Mouse (Mus musculus): ENCODE data around the gene Acot7.

The Acot7 gene

DNA sequence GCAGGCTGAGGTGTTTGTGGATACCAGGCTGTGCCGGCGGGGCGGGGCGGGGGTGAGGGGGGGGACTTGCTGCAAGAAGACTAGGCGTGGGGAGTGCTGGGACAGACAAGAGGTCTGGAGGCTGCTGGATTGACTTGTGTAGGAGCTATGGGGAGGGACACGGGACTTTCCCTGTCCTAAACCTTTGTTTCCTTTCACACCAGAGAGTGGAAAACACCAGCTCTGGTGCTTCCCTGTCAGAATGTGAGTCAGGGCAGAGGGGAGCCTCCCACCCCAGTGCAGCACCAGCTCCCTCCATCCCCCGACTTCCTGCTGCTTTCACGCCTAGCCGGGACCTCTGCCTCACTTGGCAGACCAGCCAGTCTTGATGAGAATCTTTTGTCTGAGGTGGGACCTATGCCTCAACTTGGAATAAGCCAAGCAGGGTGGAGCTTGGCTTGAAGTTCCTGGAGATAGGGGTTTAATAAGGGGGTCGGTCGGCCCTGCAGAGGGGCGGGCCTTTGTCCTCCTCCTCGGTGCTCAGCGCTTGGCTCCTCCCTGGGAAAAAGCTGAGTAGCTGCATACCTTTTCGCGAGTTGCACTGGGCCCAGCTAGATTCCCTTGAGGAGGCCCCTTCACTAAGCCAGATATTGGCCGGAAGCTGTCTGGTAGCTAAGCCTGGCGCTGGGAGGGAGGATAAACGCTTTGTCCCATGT lies 7.7 kb downstream of the Acot7 start:
- ChIA-PET CTCF (interaction anchor here (0.5 to 5.3 kb wide), 49 partner anchors 9 to 1523 kb away, joined by 3 to 72 read pairs (median 4); partner anchors contain the start of genes Camta1 (in 1 of the 4) and Rnf207 (in 1 of the 4)), POLR2A (interaction anchor here (0.5 to 4.3 kb wide), 44 partner anchors 8 to 1269 kb away, joined by 3 to 27 read pairs (median 4); partner anchors contain the start of genes Acot7 (in 2 of the 4), Rnf207 (in 2 of the 4), Dnajc11 (in 1 of the 4) and Espn (in 1 of the 4))

DNA sequence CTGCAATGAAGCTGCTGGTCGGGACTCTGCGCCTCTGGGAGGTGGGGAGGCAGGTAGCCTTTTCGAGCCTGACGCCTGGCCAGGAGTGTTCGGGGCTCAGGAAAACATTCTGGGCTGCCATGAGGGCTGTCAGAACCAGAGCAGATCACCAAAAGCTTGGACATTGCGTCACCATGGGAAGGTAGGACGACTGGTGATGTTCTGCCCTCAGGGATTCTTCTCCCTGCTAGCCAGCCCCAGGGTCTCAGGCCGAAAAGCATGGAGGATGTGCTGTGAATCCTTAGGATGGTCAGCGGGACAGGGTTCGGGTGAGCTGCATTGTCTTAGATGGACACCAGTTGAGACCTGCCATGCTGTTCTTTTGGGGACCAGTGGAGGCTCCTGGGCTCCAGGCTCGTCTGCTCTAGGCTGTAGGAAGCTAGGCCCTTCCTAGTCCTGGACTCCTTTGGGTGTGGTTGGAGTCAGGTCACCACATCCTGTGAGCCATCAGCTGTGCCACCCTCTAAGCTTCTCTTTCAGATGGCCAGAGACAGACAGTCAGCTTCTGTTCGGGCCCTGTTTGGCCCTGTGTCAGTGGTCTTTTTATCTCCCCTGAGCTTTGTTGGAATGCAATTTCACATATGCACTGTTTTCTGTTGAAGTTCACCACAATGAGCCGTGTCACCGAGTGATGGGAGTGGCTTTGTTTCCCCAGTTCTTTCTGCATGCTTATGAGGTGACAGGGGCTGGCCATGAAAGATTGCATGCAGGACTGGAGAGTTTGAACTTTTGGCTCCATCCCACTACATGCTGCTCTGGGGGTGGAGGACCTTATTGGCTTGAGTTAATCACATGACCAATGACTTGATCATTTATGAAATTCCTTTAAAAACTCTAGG lies 8.5 kb downstream of the Acot7 start:
- CTCF ChIA-PET = interaction anchor here (0.5 to 5.3 kb wide), 38 partner anchors 8 to 1523 kb away, joined by 3 to 72 read pairs (median 5); partner anchors contain the start of gene Rnf207 (in 1 of the 4)
- POLR2A ChIA-PET = interaction anchor here (0.5 to 4.3 kb wide), 35 partner anchors 8 to 1268 kb away, joined by 3 to 27 read pairs (median 4); partner anchors contain the start of genes Acot7 (in 3 of the 4), Hes2 (in 1 of the 4), Rnf207 (in 1 of the 4) and Zbtb48 (in 1 of the 4)

GRCm38 (mm10) chr4:152187142-152187541 lies 9.2 kb downstream of the Acot7 start:
- POLR2A ChIA-PET = interaction anchor here (0.5 to 4.3 kb wide), 15 partner anchors 8 to 239 kb away, joined by 3 to 27 read pairs (median 5); partner anchors contain the start of gene Acot7 (in 3 of the 4)
- CTCF ChIA-PET = interaction anchor here (0.5 to 5.3 kb wide), 18 partner anchors 10 to 247 kb away, joined by 3 to 72 read pairs (median 4); no protein-coding TSS in a partner anchor

GRCm38 (mm10) chr4:152188651-152189050 lies 10.7 kb downstream of the Acot7 start:
- ChIA-PET POLR2A (interaction anchor here in 3 of 4 experiments (0.6 to 4.3 kb wide), 13 partner anchors 9 to 1233 kb away, joined by 3 to 20 read pairs (median 3); partner anchors contain the start of gene Acot7 (in 3 of the 3)), CTCF (interaction anchor here (0.6 to 5.3 kb wide), 8 partner anchors 13 to 395 kb away, joined by 3 to 72 read pairs (median 3); no protein-coding TSS in a partner anchor)

DNA sequence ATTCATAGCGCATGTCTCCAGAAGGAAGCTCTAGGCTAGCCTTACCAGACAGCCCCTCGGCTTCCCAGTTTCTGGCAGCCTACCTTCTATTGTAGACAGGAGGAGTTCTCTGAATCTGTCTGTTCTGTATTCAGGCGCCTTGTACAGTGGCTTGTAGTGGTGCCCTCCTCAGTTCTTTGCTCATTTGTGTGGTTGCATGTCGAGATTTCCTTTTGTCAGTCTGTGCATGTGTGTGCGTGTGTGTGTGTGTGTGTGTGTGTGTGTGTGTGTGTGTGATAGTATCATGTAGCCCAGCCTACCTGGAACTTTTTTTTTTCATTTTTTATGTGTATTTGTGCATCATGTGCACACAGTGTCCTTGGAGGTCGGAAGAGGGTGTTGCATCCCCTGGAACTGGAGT lies 11.1 kb downstream of the Acot7 start:
- ChIA-PET CTCF (interaction anchor here (0.6 to 5.3 kb wide), 4 partner anchors 13 to 86 kb away, joined by 3 to 72 read pairs (median 3); no protein-coding TSS in a partner anchor), POLR2A (interaction anchor here in 2 of 4 experiments (0.6 to 4.3 kb wide), 7 partner anchors 9 to 74 kb away, joined by 3 to 20 read pairs (median 3); partner anchors contain the start of gene Acot7 (in 2 of the 2))

- POLR2A ChIA-PET = interaction anchor here in 2 of 4 experiments (0.6 to 1.8 kb wide), 7 partner anchors 12 to 301 kb away, joined by 3 to 7 read pairs (median 5); partner anchors contain the start of gene Acot7 (in 2 of the 2)
- CTCF ChIA-PET = interaction anchor here in 2 of 4 experiments (0.6 to 1.6 kb wide), 7 partner anchors 17 to 129 kb away, joined by 3 to 9 read pairs (median 4); partner anchors contain the start of gene Rnf207 (in 1 of the 2)
These were observed 11.8 kb downstream of the Acot7 start for GRCm38 (mm10) chr4:152189691-152190090.

DNA sequence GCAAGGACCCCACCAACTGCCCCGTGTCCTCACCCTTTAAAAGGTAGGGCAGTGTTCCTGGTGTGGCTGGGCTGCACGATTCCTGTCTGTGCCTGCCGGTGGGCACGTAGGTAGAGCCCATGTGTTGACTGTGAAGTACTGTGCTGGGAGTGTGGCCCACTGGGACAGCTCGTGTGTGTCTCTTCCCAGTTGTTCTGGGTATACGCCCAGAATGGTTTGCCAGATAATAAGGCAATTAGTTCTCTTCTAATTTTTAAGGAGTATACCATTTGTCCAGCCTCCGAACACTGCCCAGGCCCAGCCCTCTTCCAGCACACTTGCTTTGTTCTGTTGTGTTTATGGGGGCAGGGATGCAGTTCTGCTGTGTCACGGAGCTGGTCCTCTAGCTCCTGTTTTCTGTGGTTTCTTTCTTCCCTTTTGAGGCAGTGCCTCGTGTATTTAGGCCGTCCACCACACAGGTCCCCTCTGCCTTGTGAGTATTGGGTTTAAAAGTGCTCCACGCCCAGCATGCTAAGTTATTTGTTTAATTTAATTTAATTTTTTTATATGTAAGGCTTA lies 12.2 kb downstream of the Acot7 start:
- ChIA-PET POLR2A (interaction anchor here in 2 of 4 experiments (0.6 to 1.8 kb wide), 8 partner anchors 12 to 301 kb away, joined by 3 to 7 read pairs (median 5); partner anchors contain the start of gene Acot7 (in 2 of the 2)), CTCF (interaction anchor here in 2 of 4 experiments (0.6 to 1.6 kb wide), 7 partner anchors 17 to 128 kb away, joined by 3 to 9 read pairs (median 4); partner anchors contain the start of gene Rnf207 (in 1 of the 2))

GRCm38 (mm10) chr4:152190701-152191100 lies 12.8 kb downstream of the Acot7 start:
- CTCF ChIA-PET = interaction anchor here in 2 of 4 experiments (0.8 to 1.6 kb wide), 6 partner anchors 18 to 128 kb away, joined by 3 to 9 read pairs (median 4); partner anchors contain the start of gene Rnf207 (in 1 of the 2)
- POLR2A ChIA-PET = interaction anchor here in 2 of 4 experiments (1.0 to 1.8 kb wide), 8 partner anchors 11 to 288 kb away, joined by 3 to 7 read pairs (median 4); partner anchors contain the start of gene Acot7 (in 2 of the 2)

- CTCF ChIA-PET = interaction anchor here in 1 of 4 experiments (0.6 kb wide), 1 partner anchor 191 kb away, joined by 3 read pairs; no protein-coding TSS in a partner anchor
These were observed 14.6 kb downstream of the Acot7 start for GRCm38 (mm10) chr4:152192569-152192968.

GRCm38 (mm10) chr4:152194476-152195175 lies 16.7 kb downstream of the Acot7 start:
- ChIA-PET POLR2A (interaction anchor here (0.5 to 3.4 kb wide), 15 partner anchors 8 to 103 kb away, joined by 3 to 27 read pairs (median 4); partner anchors contain the start of gene Acot7 (in 1 of the 4)), CTCF (interaction anchor here (0.5 to 3.0 kb wide), 10 partner anchors 9 to 916 kb away, joined by 3 to 8 read pairs (median 4); partner anchors contain the start of gene Acot7 (in 1 of the 4))

More at GRCm38 (mm10) chr4:152192569-152192968, 14.6 kb downstream of the Acot7 start:
- POLR2A ChIA-PET = interaction anchor here in 1 of 4 experiments (1.3 to 1.9 kb wide), 2 partner anchors 20 to 89 kb away, joined by 3 to 4 read pairs; no protein-coding TSS in a partner anchor

DNA sequence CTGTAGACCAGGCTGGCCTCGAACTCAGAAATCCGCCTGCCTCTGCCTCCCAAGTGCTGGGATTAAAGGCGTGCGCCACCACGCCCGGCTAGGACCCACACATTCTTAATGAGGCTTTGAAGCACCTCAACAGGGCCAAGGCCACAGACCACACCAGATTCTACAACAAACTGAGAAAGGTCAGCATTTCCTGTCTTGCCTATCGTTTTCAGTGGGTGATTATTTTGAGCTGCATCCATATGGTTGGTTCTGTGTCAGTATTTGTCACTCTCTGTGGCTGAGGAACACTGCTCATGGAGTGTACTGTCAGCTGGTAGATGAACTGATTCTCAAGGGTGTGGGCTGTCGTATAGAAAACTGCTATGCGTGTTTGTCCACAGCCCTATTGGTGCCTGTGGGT lies 18.3 kb downstream of the Acot7 start:
- ChIA-PET CTCF (interaction anchor here in 3 of 4 experiments (1.3 to 2.2 kb wide), 4 partner anchors 11 to 18 kb away, joined by 4 to 10 read pairs (median 8); no protein-coding TSS in a partner anchor), POLR2A (interaction anchor here in 2 of 4 experiments (0.7 to 3.4 kb wide), 7 partner anchors 9 to 1128 kb away, joined by 3 to 27 read pairs (median 6); partner anchors contain the start of gene Rpl22 (in 1 of the 2))

DNA sequence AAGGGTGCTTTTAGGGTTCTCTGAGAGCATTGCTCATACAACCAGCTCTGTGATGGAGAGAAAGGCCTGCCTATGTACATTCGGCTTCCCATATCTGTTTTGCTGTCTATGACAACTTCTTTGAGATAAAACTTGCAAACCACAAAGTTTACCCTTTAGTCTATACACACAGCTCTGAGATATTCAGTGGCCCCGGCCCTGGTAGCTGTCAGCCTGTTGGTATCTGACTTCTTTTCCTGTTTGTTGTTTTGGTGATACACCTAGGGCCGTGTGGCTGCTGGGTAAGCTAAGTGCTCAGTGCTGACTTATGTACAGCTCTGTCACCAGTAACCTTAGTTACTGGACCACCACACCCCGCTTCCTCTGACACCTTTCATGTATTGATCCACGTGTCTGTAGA lies 19.6 kb downstream of the Acot7 start:
- CTCF ChIA-PET = interaction anchor here in 3 of 4 experiments (0.7 to 2.2 kb wide), 6 partner anchors 12 to 16 kb away, joined by 3 to 10 read pairs (median 6); no protein-coding TSS in a partner anchor
- POLR2A ChIA-PET = interaction anchor here in 2 of 4 experiments (0.9 to 2.1 kb wide), 5 partner anchors 11 to 127 kb away, joined by 3 to 7 read pairs (median 4); partner anchors contain the start of gene Rpl22 (in 1 of the 2)

DNA sequence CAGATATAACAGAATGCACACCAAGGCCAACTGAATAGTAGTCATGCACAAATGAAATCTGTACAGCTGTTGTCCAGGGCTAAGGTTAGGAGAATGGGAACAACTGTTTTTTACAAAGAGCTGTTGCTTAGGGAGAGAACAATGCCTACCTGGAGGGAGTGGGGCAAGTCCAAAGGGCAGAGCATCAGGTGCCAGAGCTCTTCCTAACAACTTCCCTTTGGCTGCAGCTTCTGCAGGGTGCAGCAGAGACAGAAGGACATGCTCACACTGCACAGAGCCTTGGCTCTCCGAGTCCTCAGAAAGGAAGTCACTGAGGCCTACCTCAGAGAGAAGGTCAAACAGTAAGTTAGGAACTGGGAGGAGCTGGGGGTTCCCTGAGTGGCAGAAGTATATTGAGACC lies 21.7 kb downstream of the Acot7 start:
- ChIA-PET POLR2A (interaction anchor here in 2 of 4 experiments (0.6 to 1.3 kb wide), 2 partner anchors 11 to 15 kb away, joined by 3 read pairs; no protein-coding TSS in a partner anchor), CTCF (interaction anchor here in 2 of 4 experiments (1.2 to 1.5 kb wide), 3 partner anchors 14 to 22 kb away, joined by 4 read pairs; partner anchors contain the start of gene Acot7 (in 1 of the 2))

DNA sequence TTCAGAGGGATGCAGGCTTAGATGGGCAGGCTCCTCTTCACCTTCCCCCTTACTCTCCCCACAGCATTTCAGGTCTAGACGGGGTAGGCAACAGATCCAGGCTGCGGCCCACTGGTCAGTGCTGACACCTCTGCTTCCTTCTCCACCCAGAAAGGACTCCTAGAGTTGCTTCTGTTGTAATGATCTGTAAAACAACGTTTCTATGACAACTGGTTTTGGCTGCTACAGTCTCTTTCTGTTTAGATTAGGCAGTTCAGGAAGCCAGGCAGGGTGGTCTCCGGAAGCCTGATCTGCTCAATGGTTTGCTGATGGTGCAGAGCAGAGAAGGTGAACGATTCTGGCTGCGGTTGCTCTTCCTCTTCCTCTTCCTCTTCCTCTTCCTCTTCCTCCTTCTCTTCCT lies 23.6 kb downstream of the Acot7 start:
- ChIA-PET CTCF (interaction anchor here in 3 of 4 experiments (0.8 to 3.4 kb wide), 5 partner anchors 11 to 13 kb away, joined by 3 to 21 read pairs (median 9); no protein-coding TSS in a partner anchor), POLR2A (interaction anchor here in 2 of 4 experiments (0.9 to 2.7 kb wide), 5 partner anchors 10 to 124 kb away, joined by 3 to 6 read pairs (median 4); partner anchors contain the start of gene Rpl22 (in 1 of the 2))

DNA sequence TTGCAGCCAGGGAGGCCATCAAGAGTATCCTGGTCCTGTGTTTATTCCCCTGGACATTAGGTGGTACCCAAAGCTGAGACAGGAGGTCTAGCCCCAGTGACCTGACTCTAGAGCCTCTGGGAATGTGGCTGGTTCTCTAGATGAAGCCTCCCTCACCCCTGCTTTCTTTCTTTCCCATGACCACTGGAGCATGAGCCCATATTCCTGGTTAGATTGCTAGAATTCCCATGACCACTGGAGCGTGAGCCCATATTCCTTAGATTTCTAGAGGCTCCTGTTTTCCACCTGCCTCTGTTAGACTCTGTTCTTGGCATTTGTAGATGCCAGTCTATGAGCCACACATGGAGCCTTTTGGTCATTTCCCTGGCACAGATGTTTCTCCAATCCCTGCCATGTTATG lies 24.5 kb downstream of the Acot7 start:
- ChIA-PET CTCF (interaction anchor here (0.6 to 3.4 kb wide), 11 partner anchors 10 to 1047 kb away, joined by 3 to 21 read pairs (median 8); no protein-coding TSS in a partner anchor), POLR2A (interaction anchor here in 3 of 4 experiments (0.7 to 2.7 kb wide), 11 partner anchors 10 to 1608 kb away, joined by 3 to 8 read pairs (median 5); no protein-coding TSS in a partner anchor)

All from embryonic stem cell, embryonic (primary cell).